8 mouse cellular contexts compared by ENCODE assay signal in the genomic region with DNA sequence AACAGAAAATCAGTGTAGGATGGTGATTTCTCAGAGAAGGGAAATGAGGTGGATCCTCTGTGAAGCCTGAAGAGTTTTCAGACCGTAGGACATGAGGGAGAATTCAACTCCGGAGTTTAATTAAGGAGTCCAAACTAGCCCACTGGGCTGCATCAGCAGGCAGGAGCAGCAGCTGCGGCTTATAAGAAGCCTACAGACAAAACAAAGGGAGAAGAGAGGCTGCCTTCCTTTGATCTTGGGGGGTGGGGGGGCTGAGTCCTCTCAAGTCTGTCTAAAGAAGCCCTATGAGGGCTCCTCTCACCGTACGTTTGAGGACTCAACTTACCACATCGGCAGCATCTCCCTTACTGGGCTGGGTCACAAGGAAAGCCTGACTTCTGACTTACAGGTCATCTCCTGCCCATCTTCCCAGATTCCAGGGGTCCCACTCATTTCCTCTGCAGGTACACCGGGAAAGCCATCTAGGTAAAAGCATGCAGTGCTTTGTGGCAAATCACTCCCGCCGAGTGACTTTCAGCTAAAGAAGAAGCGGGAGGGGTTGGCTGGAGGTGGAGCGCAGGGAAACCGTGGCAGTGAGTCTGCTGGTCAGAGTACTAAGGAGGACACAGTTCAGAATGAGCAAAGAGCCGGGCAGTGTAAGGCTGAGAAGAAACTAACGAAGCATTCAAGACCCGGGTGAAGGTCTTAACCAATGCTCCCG. TPM values are rescaled to one million over a fixed set of nuclear protein-coding genes. Genes with fewer than 3 reads are reported as not detected.
DNase-seq lines count a peak whose midpoint lies in the region; ATAC-seq lines count a peak whose summit lies in the region.

No protein-coding gene starts in this region.

- H3K36me3 ChIP-seq in hindbrain, embryonic 14.5 days (replicated peaks; ENCODE audit: control insufficient read depth, insufficient read depth) = no peaks in the 10 kb centered on the region
- H3K36me3 ChIP-seq in limb, embryonic 13.5 days = no peaks in the 10 kb centered on the region

- peak overlapping the region; percentile 46 for H3K4me2 ChIP-seq in hindbrain, embryonic 14.5 days (replicated peaks)
- peak overlapping the region; percentile 50 for H3K4me2 ChIP-seq in limb, embryonic 13.5 days (replicated peaks)

- peaks cover 22% of the 10 kb centered on the region for H3K4me1 ChIP-seq in hindbrain, embryonic 14.5 days (replicated peaks; ENCODE audit: control insufficient read depth, insufficient read depth, low read length)
- H3K4me1 ChIP-seq in limb, embryonic 13.5 days = peaks cover 47% of the 10 kb centered on the region

- H3K27me3 ChIP-seq in hindbrain, embryonic 14.5 days (ENCODE audit: control insufficient read depth, insufficient read depth, low read length) = no peaks in the 10 kb centered on the region
- no peaks in the 10 kb centered on the region for H3K27me3 ChIP-seq in limb, embryonic 13.5 days

- peak; percentile 25 for DNase-seq in thymus, postnatal 0 days (ENCODE audit: low spot score)
- no peak for DNase-seq in thymus, postnatal 25 days
- no peak for DNase-seq in hindbrain, embryonic 14.5 days (ENCODE audit: low spot score)
- no peak for DNase-seq in ovary, postnatal 36 days (ENCODE audit: low spot score)
- no peak for DNase-seq in urinary bladder, adult 18-20 months (ENCODE audit: low spot score in 2 of 2)
- DNase-seq in left cerebral cortex, postnatal 14 days (ENCODE audit: low spot score in 2 of 2) = no peak
- no peak for DNase-seq in right cerebral cortex, adult 18-20 months

- intact Hi-C loops in left cerebral cortex, postnatal 14 days (cut with DNase I) = no loop called here

- 4% methylated on average over 16 of the region's 16 CpGs for WGBS in hindbrain, embryonic 14.5 days
- 7% methylated on average over 16 of the region's 16 CpGs for WGBS in limb, embryonic 13.5 days

- no peaks in the 10 kb centered on the region for H3K9me3 ChIP-seq in hindbrain, embryonic 14.5 days (ENCODE audit: control insufficient read depth, low read length)
- no peaks in the 10 kb centered on the region for H3K9me3 ChIP-seq in limb, embryonic 13.5 days

- peak overlapping the region; percentile 35 for H3K9ac ChIP-seq in hindbrain, embryonic 14.5 days
- H3K9ac ChIP-seq in limb, embryonic 13.5 days = peak overlapping the region; percentile 35; the same call in 1 of the 2 replicates

- ATAC-seq in hindbrain, embryonic 14.5 days (ENCODE audit: low FRiP score) = no peak
- no peak for ATAC-seq in limb, embryonic 13.5 days (ENCODE audit: low FRiP score, low read depth)

- no peak overlapping the region for H3K27ac ChIP-seq in hindbrain, embryonic 14.5 days
- H3K27ac ChIP-seq in limb, embryonic 13.5 days = no peak overlapping the region

- no peak overlapping the region for H3K4me3 ChIP-seq in hindbrain, embryonic 14.5 days (replicated peaks; ENCODE audit: low read length)
- H3K4me3 ChIP-seq in limb, embryonic 13.5 days = peak overlapping the region; percentile 15

RNA-seq across cellular contexts. Expression of a gene that starts 13.2 kb away (rescaled TPM):
- 7.6 and 10.8 TPM in 2 replicates for polyA plus RNA-seq in thymus, postnatal 0 days (2015; fragmentation: Nextera tagmentation; extraction: Ambion mirVana)
- polyA plus RNA-seq in hindbrain, embryonic 14.5 days (2014; fragmentation: Nextera tagmentation; extraction: Ambion mirVana) = 15.2 and 17.0 TPM in 2 replicates
- polyA plus RNA-seq in limb, embryonic 13.5 days (2015; fragmentation: Nextera tagmentation; extraction: Ambion mirVana) = 13.8 and 16.0 TPM in 2 replicates
- 10 to 100 TPM; 57.2 to 65.1 TPM for total RNA-seq in left cerebral cortex, postnatal 14 days (2021)

RNA-seq across cellular contexts. Expression of a gene that starts 13.3 kb away (rescaled TPM):
- polyA plus RNA-seq in thymus, postnatal 0 days (2015; fragmentation: Nextera tagmentation; extraction: Ambion mirVana) = 519 and 548 TPM in 2 replicates
- polyA plus RNA-seq in hindbrain, embryonic 14.5 days (2014; fragmentation: Nextera tagmentation; extraction: Ambion mirVana) = 461 and 464 TPM in 2 replicates
- 655 and 661 TPM in 2 replicates for polyA plus RNA-seq in limb, embryonic 13.5 days (2015; fragmentation: Nextera tagmentation; extraction: Ambion mirVana)
- total RNA-seq in left cerebral cortex, postnatal 14 days (2021) = 100 to 1,000 TPM; 272 to 276 TPM
